8 mouse cellular contexts compared by ENCODE assay signal in genomic region chr8:61041951-61042350, GRCm38 (mm10). TPM values are rescaled to one million over a fixed set of nuclear protein-coding genes. Genes with fewer than 3 reads are reported as not detected.
DNase-seq lines count a peak whose midpoint lies in the region; ATAC-seq and TF ChIP-seq lines count a peak whose summit lies in the region.

No protein-coding gene starts in this region.

- peak; percentile 67; the same call in 1 of the 2 replicates for ATAC-seq in hindbrain, postnatal 0 days

- H3K27me3 ChIP-seq in embryonic facial prominence, embryonic 10.5 days (replicated peaks; ENCODE audit: low read depth, poor library complexity, severe bottlenecking), result no peaks in the 10 kb centered on the region
- no peaks in the 10 kb centered on the region for H3K27me3 ChIP-seq in hindbrain, postnatal 0 days (ENCODE audit: insufficient read depth, low read length)

- DNase-seq in ovary, postnatal 14 days (ENCODE audit: low spot score), result peak; percentile 37
- DNase-seq in ovary, postnatal 10 days (ENCODE audit: low spot score), result no peak
- peak; percentile 72 for DNase-seq in adrenal gland, postnatal 10 days
- peak; percentile 65 for DNase-seq in embryonic facial prominence, embryonic 10.5 days (ENCODE audit: low spot score)
- DNase-seq in hindbrain, postnatal 0 days (ENCODE audit: low spot score), result peak; percentile 85
- DNase-seq in left cerebral cortex, postnatal 4 days, result peak; percentile 75
- peak; percentile 6 to 36 for DNase-seq in natural killer cell, adult 2 months (ENCODE audit: low spot score in 2 of 2)
- peak; percentile 79 for DNase-seq in thymus, postnatal 4 days

- no peak overlapping the region for H3K27ac ChIP-seq in embryonic facial prominence, embryonic 10.5 days (replicated peaks)
- H3K27ac ChIP-seq in hindbrain, postnatal 0 days, result no peak overlapping the region

- no peak overlapping the region for H3K4me3 ChIP-seq in embryonic facial prominence, embryonic 10.5 days
- H3K4me3 ChIP-seq in hindbrain, postnatal 0 days (ENCODE audit: low read length), result no peak overlapping the region

- no peaks in the 10 kb centered on the region for H3K9me3 ChIP-seq in embryonic facial prominence, embryonic 10.5 days
- no peaks in the 10 kb centered on the region for H3K9me3 ChIP-seq in hindbrain, postnatal 0 days (ENCODE audit: low read length)

- H3K4me2 ChIP-seq in hindbrain, postnatal 0 days (ENCODE audit: low read depth, low read length), result no peak overlapping the region

- no peak overlapping the region for H3K9ac ChIP-seq in hindbrain, postnatal 0 days (replicated peaks; ENCODE audit: low read length)

- no peaks in the 10 kb centered on the region for H3K4me1 ChIP-seq in embryonic facial prominence, embryonic 10.5 days
- no peaks in the 10 kb centered on the region for H3K4me1 ChIP-seq in hindbrain, postnatal 0 days (ENCODE audit: insufficient read depth, low read length)

- peak; percentile 89 for TF ChIP-seq CTCF in hindbrain, postnatal 0 days (IDR thresholded peaks at IDR 0.05; ENCODE audit: low read depth)

- H3K36me3 ChIP-seq in embryonic facial prominence, embryonic 10.5 days (replicated peaks), result peaks cover 10% of the 10 kb centered on the region
- peaks cover 8% of the 10 kb centered on the region; the same call in 1 of the 2 replicates for H3K36me3 ChIP-seq in hindbrain, postnatal 0 days (ENCODE audit: insufficient read depth, low read length)

- intact Hi-C loops in left cerebral cortex, postnatal 4 days (cut with DNase I), result loop anchor here (10.0 kb wide), 1 partner anchor 453 kb away; no protein-coding TSS in a partner anchor

RNA-seq across cellular contexts. Expression of gene Nek1, which starts 49.0 kb away (rescaled TPM):
- 10 to 100 TPM; 11.5 to 19.5 TPM for total RNA-seq in adrenal gland, postnatal 10 days (2021)
- 20.4 and 21.1 TPM in 2 replicates for polyA plus RNA-seq in embryonic facial prominence, embryonic 10.5 days (2016; fragmentation: Nextera tagmentation; extraction: Ambion mirVana)
- total RNA-seq in hindbrain, postnatal 0 days (2014; rRNA removed), result 8.0 and 19.0 TPM in 2 replicates
- polyA plus RNA-seq in hindbrain, postnatal 0 days (2015; fragmentation: Nextera tagmentation; extraction: Ambion mirVana), result 21.9 and 23.9 TPM in 2 replicates
- total RNA-seq in left cerebral cortex, postnatal 4 days (2021), result 10 to 100 TPM; 31.4 to 31.7 TPM

RNA-seq across cellular contexts. Expression of gene Clcn3, which starts 58.9 kb away (rescaled TPM):
- total RNA-seq in adrenal gland, postnatal 10 days (2021), result 10 to 100 TPM; 32.3 to 38.1 TPM
- 17.8 and 19.2 TPM in 2 replicates for polyA plus RNA-seq in embryonic facial prominence, embryonic 10.5 days (2016; fragmentation: Nextera tagmentation; extraction: Ambion mirVana)
- total RNA-seq in hindbrain, postnatal 0 days (2014; rRNA removed), result 85.9 and 87.7 TPM in 2 replicates
- 77.4 and 84.8 TPM in 2 replicates for polyA plus RNA-seq in hindbrain, postnatal 0 days (2015; fragmentation: Nextera tagmentation; extraction: Ambion mirVana)
- total RNA-seq in left cerebral cortex, postnatal 4 days (2021), result 100 to 1,000 TPM; 122 to 123 TPM
